21 mouse cellular contexts compared by ENCODE assay signal in the genomic region with DNA sequence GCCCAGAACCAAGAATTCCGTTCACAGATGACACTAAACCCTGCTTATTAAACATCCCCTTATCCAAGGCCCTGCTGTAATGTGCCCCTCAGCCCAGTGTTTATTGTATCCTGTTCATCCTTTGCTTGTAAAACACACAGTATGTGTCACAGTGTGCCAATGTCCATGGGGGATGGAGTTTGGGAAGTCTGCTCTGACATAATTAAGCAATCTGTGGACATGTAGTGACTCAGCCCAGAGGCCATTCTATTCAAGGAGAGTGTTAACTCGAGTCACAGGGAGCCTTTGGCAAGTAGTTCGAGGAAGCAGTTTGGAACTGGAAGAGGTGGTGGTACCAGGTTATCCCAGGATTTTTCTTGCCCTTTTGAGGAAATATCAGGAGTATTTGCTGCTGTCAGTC. TPM values are rescaled to one million over a fixed set of nuclear protein-coding genes. Genes with fewer than 3 reads are reported as not detected.
A peak's percentile ranks its signal among the peaks of the same experiment; 100 is the strongest.
DNase-seq lines count a peak whose midpoint lies in the region; ATAC-seq and TF ChIP-seq lines count a peak whose summit lies in the region.
"Had no signal": no experiment of that assay in that cellular context is flagged by ENCODE, and none has a peak within 500 bp of the region (broad histone marks: within the 10 kb centered on the region; RNA-seq: fewer than 3 reads in every experiment).

No protein-coding gene starts in this region.

- TF ChIP-seq POLR2A in lung, adult 2 months (IDR thresholded peaks at IDR 0.05; ENCODE audit: borderline replicate concordance, extremely low read depth, low read depth, low read length), result no peak

- 0 out of 2 replicates have a peak overlapping the region, but pooled peaks have one; percentile 0 for H3K9ac ChIP-seq in heart, embryonic 14.5 days (ENCODE audit: low read length)
- H3K9ac ChIP-seq in stomach, postnatal 0 days (ENCODE audit: low read length), result no peak overlapping the region
- H3K9ac ChIP-seq: heart, embryonic 13.5 days; liver, embryonic 14.5 days; midbrain, embryonic 15.5 days had no signal

- no peaks in the 10 kb centered on the region for H3K27me3 ChIP-seq in heart, embryonic 14.5 days (ENCODE audit: control insufficient read depth, insufficient read depth, low read length)
- H3K27me3 ChIP-seq in stomach, postnatal 0 days (ENCODE audit: control insufficient read depth, insufficient read depth, low read length), result no peaks in the 10 kb centered on the region
- H3K27me3 ChIP-seq: heart, embryonic 13.5 days; midbrain, embryonic 15.5 days had no signal

- H3K4me1 ChIP-seq in heart, embryonic 14.5 days (ENCODE audit: control insufficient read depth in 2 of 2, insufficient read depth in 2 of 2, low read length in 2 of 2), result peaks cover 9 to 29% of the 10 kb centered on the region in 2 experiments
- H3K4me1 ChIP-seq in lung, adult 2 months (ENCODE audit: control insufficient read depth, insufficient read depth, low read length), result peaks cover 16% of the 10 kb centered on the region
- H3K4me1 ChIP-seq in stomach, postnatal 0 days (replicated peaks; ENCODE audit: control insufficient read depth, insufficient read depth), result peaks cover 21% of the 10 kb centered on the region
- H3K4me1 ChIP-seq: midbrain, embryonic 15.5 days had no signal

- H3K4me2 ChIP-seq in heart, embryonic 14.5 days (ENCODE audit: low read length), result no peak overlapping the region
- no peak overlapping the region for H3K4me2 ChIP-seq in stomach, postnatal 0 days (replicated peaks; ENCODE audit: low read depth)
- H3K4me2 ChIP-seq: heart, embryonic 13.5 days; midbrain, embryonic 15.5 days had no signal

- no peak overlapping the region for H3K27ac ChIP-seq in heart, embryonic 14.5 days (replicated peaks in 1 of 2; ENCODE audit: control insufficient read depth in 1 of 2, insufficient read depth in 1 of 2, low read depth in 2 of 2, low read length in 2 of 2)
- H3K27ac ChIP-seq in stomach, postnatal 0 days (replicated peaks), result peak overlapping the region; percentile 61; the same call in 1 of the 2 replicates
- H3K27ac ChIP-seq: heart, embryonic 13.5 days; hindbrain, embryonic 10.5 days; limb, embryonic 10.5 days; liver, embryonic 14.5 days; macrophage; midbrain, embryonic 15.5 days had no signal

- 50% methylated on average over 3 of the region's 3 CpGs for WGBS in heart, embryonic 14.5 days
- WGBS in lung, adult 2 months, result 44% methylated on average over 3 of the region's 3 CpGs
- WGBS in stomach, postnatal 0 days, result 29% methylated on average over 3 of the region's 3 CpGs

- no peak overlapping the region for H3K4me3 ChIP-seq in heart, embryonic 14.5 days (ENCODE audit: control insufficient read depth in 1 of 2, insufficient read depth in 1 of 2, low read depth in 1 of 2, low read length in 2 of 2)
- no peak overlapping the region for H3K4me3 ChIP-seq in lung, adult 2 months (replicated peaks; ENCODE audit: extremely low read depth, low read depth, low read length)
- no peak overlapping the region for H3K4me3 ChIP-seq in stomach, postnatal 0 days (ENCODE audit: low read depth, low read length)
- H3K4me3 ChIP-seq: erythroblast, embryonic 14.5 days; heart, embryonic 13.5 days; hindbrain, embryonic 10.5 days; limb, embryonic 10.5 days; midbrain, embryonic 15.5 days had no signal

- TF ChIP-seq CTCF in lung, adult 2 months (IDR thresholded peaks at IDR 0.05; ENCODE audit: insufficient read depth, low read length), result no peak
- no peak for TF ChIP-seq CTCF in stomach, postnatal 0 days (IDR thresholded peaks at IDR 0.05; ENCODE audit: low read depth)

- DNase-seq in heart, adult 9 months (ENCODE audit: low spot score in 2 of 2), result no peak
- DNase-seq in lung, postnatal 36 days, result peak; percentile 34
- no peak for DNase-seq in lung, adult 2 months
- DNase-seq in adrenal gland, postnatal 36 days, result peak; percentile 56 to 58
- no peak for DNase-seq in stomach, postnatal 0 days (ENCODE audit: low spot score)
- DNase-seq in left cerebral cortex, postnatal 25 days (ENCODE audit: low spot score in 2 of 2), result no peak
- DNase-seq: cerebellum, postnatal 25 days; gastrocnemius, postnatal 36 days; kidney, adult 8-10 months; retina, postnatal 1 day; right cerebral cortex, postnatal 4 days had no signal

- intact Hi-C loops in left cerebral cortex, postnatal 25 days (cut with DNase I), result no loop called here

- no peak for TF ChIP-seq EP300 in stomach, postnatal 0 days (optimal IDR thresholded peaks at IDR 0.05)

- ATAC-seq in heart, embryonic 14.5 days (ENCODE audit: insufficient number of reproducible peaks, insufficient read depth, low FRiP score, low read depth), result no peak
- ATAC-seq in stomach, postnatal 0 days (ENCODE audit: low FRiP score, low TSS enrichment), result peak; percentile 59
- ATAC-seq in megakaryocyte-erythroid progenitor cell, adult 5-6 weeks (replicated peaks; ENCODE audit: low FRiP score, low TSS enrichment, poor library complexity, severe bottlenecking), result no peak
- ATAC-seq: forebrain, embryonic 14.5 days; midbrain, embryonic 15.5 days had no signal

- no peaks in the 10 kb centered on the region for H3K9me3 ChIP-seq in heart, embryonic 14.5 days (ENCODE audit: control insufficient read depth, low read length)
- H3K9me3 ChIP-seq in stomach, postnatal 0 days (ENCODE audit: control insufficient read depth, low read length), result no peaks in the 10 kb centered on the region
- H3K9me3 ChIP-seq: heart, embryonic 13.5 days; limb, embryonic 10.5 days; midbrain, embryonic 15.5 days had no signal

- no peaks in the 10 kb centered on the region for H3K36me3 ChIP-seq in heart, embryonic 14.5 days (ENCODE audit: control insufficient read depth, insufficient read depth, low read length)
- no peaks in the 10 kb centered on the region for H3K36me3 ChIP-seq in stomach, postnatal 0 days (ENCODE audit: control insufficient read depth, insufficient read depth, low read length)
- H3K36me3 ChIP-seq: heart, embryonic 13.5 days; hindbrain, embryonic 10.5 days; limb, embryonic 10.5 days; midbrain, embryonic 15.5 days had no signal

RNA-seq across cellular contexts. Expression of a gene that starts 16.0 kb away (rescaled TPM):
- polyA plus RNA-seq in heart, embryonic 14.5 days (2014; fragmentation: Nextera tagmentation; extraction: Ambion mirVana), result 4.3 and 4.7 TPM in 2 replicates
- polyA plus RNA-seq in lung, adult 2 months (2012; rRNA removed), result 7.1 and 10.9 TPM in 2 replicates
- total RNA-seq in adrenal gland, postnatal 36 days (2021), result 10 to 100 TPM; 10.2 to 20.7 TPM
- 3.2 and 3.3 TPM in 2 replicates for polyA plus RNA-seq in stomach, postnatal 0 days (2015; fragmentation: Nextera tagmentation; extraction: Ambion mirVana)
- total RNA-seq in megakaryocyte-erythroid progenitor cell, adult 5-6 weeks (2014; fragmentation: Nextera tagmentation), result 2.0 and 3.6 TPM in 2 replicates
- total RNA-seq in megakaryocyte-erythroid progenitor cell, adult 5-6 weeks (2017), result 1.5 and 1.8 TPM in 2 replicates
- 100 to 1,000 TPM in 1 of 2 experiments, 10 to 100 TPM in 1; 84.0 to 123 TPM for total RNA-seq in left cerebral cortex, postnatal 25 days (2021)
- polyA plus RNA-seq: erythroblast, embryonic 14.5 days had no signal

Comparison
In these comparisons a context has a peak if more than half of its experiments do, and no peak if none do; other contexts are left out.
1. DNase-seq: peak in lung, postnatal 36 days (single experiment) and adrenal gland, postnatal 36 days (2 of 2); none in heart, adult 9 months (0 of 2), lung, adult 2 months (single experiment), stomach, postnatal 0 days (single experiment) and left cerebral cortex, postnatal 25 days (0 of 2).